Mouse (Mus musculus): ENCODE results near the gene Avil. TPM values are rescaled to one million over a fixed set of nuclear protein-coding genes. Genes with fewer than 3 reads are reported as not detected.
A peak's percentile ranks its signal among the peaks of the same experiment; 100 is the strongest.

Avil gene
- polyA plus RNA-seq, 1 experiment from 2014 or later, result 22.4 TPM

- WGBS, result 83% methylated on average over 5 of the region's 5 CpGs
- Histone ChIP-seq H3K4me2 (peak overlapping the region; percentile 89), H3K27me3 (replicated peaks) (no peaks in the 10 kb centered on the region), H3K27ac (replicated peaks) (peak overlapping the region; percentile 81), H3K9me3 (replicated peaks) (no peaks in the 10 kb centered on the region), H3K36me3 (peaks cover 34% of the 10 kb centered on the region), H3K4me1 (peaks cover 56% of the 10 kb centered on the region), H3K9ac (replicated peaks) (no peak overlapping the region), H3K4me3 (replicated peaks) (no peak overlapping the region)
- ATAC-seq (ENCODE audit: low FRiP score), result no peak
These were observed 62.0 kb downstream of the Avil start for GRCm38 (mm10) chr10:127062503-127062902.

- WGBS, result under 1% methylated on average over 46 of the region's 46 CpGs
- Histone ChIP-seq H3K4me2 (peak within 1 kb of the TSS; percentile 89), H3K9ac (replicated peaks) (peak within 1 kb of the TSS; percentile 87), H3K4me1 (peaks cover 54% of the 10 kb centered on the region), H3K9me3 (replicated peaks) (no peaks in the 10 kb centered on the region), H3K36me3 (peaks cover 37% of the 10 kb centered on the region), H3K27me3 (replicated peaks) (no peaks in the 10 kb centered on the region), H3K27ac (replicated peaks) (peak within 1 kb of the TSS; percentile 93), H3K4me3 (replicated peaks) (peak within 1 kb of the TSS; percentile 80)
- ATAC-seq (ENCODE audit: low FRiP score), result peak; percentile 92
These were observed 62.8 kb downstream of the Avil start, which contains the start of gene Cdk4 for GRCm38 (mm10) chr10:127063239-127063872. TSS of gene Cdk4 (plus strand) at chr10:127063534.

GRCm38 (mm10) chr10:127063913-127064870 is 63.7 kb downstream of the Avil start:
- Histone ChIP-seq H3K4me1 (peaks cover 56% of the 10 kb centered on the region), H3K36me3 (peaks cover 44% of the 10 kb centered on the region), H3K27ac (replicated peaks) (peak overlapping the region; percentile 93), H3K27me3 (replicated peaks) (no peaks in the 10 kb centered on the region), H3K4me2 (peak overlapping the region; percentile 89), H3K4me3 (replicated peaks) (peak overlapping the region; percentile 80), H3K9me3 (replicated peaks) (no peaks in the 10 kb centered on the region), H3K9ac (replicated peaks) (peak overlapping the region; percentile 87)
- no peak for ATAC-seq (ENCODE audit: low FRiP score)
- 13% methylated on average over 36 of the region's 37 CpGs for WGBS

GRCm38 (mm10) chr10:127065981-127066380 is 65.5 kb downstream of the Avil start:
- Histone ChIP-seq H3K4me1 (peaks cover 58% of the 10 kb centered on the region), H3K36me3 (peaks cover 44% of the 10 kb centered on the region), H3K9me3 (replicated peaks) (no peaks in the 10 kb centered on the region), H3K4me2 (no peak overlapping the region), H3K27me3 (replicated peaks) (no peaks in the 10 kb centered on the region), H3K27ac (replicated peaks) (no peak overlapping the region), H3K4me3 (replicated peaks) (no peak overlapping the region), H3K9ac (replicated peaks) (no peak overlapping the region)
- ATAC-seq (ENCODE audit: low FRiP score), result no peak
- WGBS, result 91% methylated on average over 9 of the region's 9 CpGs

- no peaks in the 10 kb centered on the region for H3K27me3 ChIP-seq (replicated peaks)
- no peak overlapping the region for H3K4me2 ChIP-seq
- H3K9me3 ChIP-seq (replicated peaks), result no peaks in the 10 kb centered on the region
- peaks cover 44% of the 10 kb centered on the region for H3K36me3 ChIP-seq
- ATAC-seq (ENCODE audit: low FRiP score), result no peak
- H3K4me3 ChIP-seq (replicated peaks), result no peak overlapping the region
- H3K4me1 ChIP-seq, result peaks cover 57% of the 10 kb centered on the region
- no peak overlapping the region for H3K27ac ChIP-seq (replicated peaks)
- WGBS, result 96% methylated on average over 14 of the region's 14 CpGs
- H3K9ac ChIP-seq (replicated peaks), result no peak overlapping the region
These were observed 66.1 kb downstream of the Avil start for GRCm38 (mm10) chr10:127066519-127067018.

- WGBS, result 84% methylated on average over 9 of the region's 9 CpGs
- H3K27ac ChIP-seq (replicated peaks), result peak overlapping the region; percentile 97; the same call in 1 of the 2 replicates
- H3K36me3 ChIP-seq, result peaks cover 44% of the 10 kb centered on the region
- H3K9me3 ChIP-seq (replicated peaks), result no peaks in the 10 kb centered on the region
- H3K4me3 ChIP-seq (replicated peaks), result peak overlapping the region; percentile 68
- H3K4me2 ChIP-seq, result peak overlapping the region; percentile 91
- H3K27me3 ChIP-seq (replicated peaks), result no peaks in the 10 kb centered on the region
- peaks cover 48% of the 10 kb centered on the region for H3K4me1 ChIP-seq
- peak overlapping the region; percentile 62 for H3K9ac ChIP-seq (replicated peaks)
- no peak for ATAC-seq (ENCODE audit: low FRiP score)
These were observed 68.0 kb downstream of the Avil start for GRCm38 (mm10) chr10:127068360-127069038.

GRCm38 (mm10) chr10:127069281-127070189 is 69.0 kb downstream of the Avil start:
- peaks cover 44% of the 10 kb centered on the region for H3K4me1 ChIP-seq
- peak overlapping the region; percentile 68 for H3K4me3 ChIP-seq (replicated peaks)
- 8% methylated on average over 30 of the region's 30 CpGs for WGBS
- H3K27ac ChIP-seq (replicated peaks), result peak overlapping the region; percentile 97
- peak overlapping the region; percentile 62 for H3K9ac ChIP-seq (replicated peaks)
- H3K36me3 ChIP-seq, result peaks cover 44% of the 10 kb centered on the region
- peak overlapping the region; percentile 91 for H3K4me2 ChIP-seq
- ATAC-seq (ENCODE audit: low FRiP score), result peak; percentile 88
- H3K27me3 ChIP-seq (replicated peaks), result no peaks in the 10 kb centered on the region
- no peaks in the 10 kb centered on the region for H3K9me3 ChIP-seq (replicated peaks)

MicroRNA genes within 50 kb of the gene (microRNA counts, 519-probe panel; counts per million panel counts)
- 2,316 counts per million, percentile 51 among the panel's probes with 10 or more counts for microRNA mmu-miR-26a
- not detected for microRNA mmu-miR-546

Small RNA genes lying within 50 kb of the gene (microRNA-seq; reads per million reads assigned to microRNA genes)
- gene Mir26a-2, result 12.8 reads per million, percentile 28 among the genes with 10 or more reads in this experiment
- not detected for gene Mir546

Other genes starting within 250 kb of the Avil start
- gene Atp23, start 99.4 kb upstream of the Avil start, polyA plus RNA-seq (2015; fragmentation: Nextera tagmentation; extraction: Ambion mirVana), result 15.0 and 18.2 TPM in 2 replicates
- gene Ctdsp2, start 22.0 kb upstream of the Avil start, polyA plus RNA-seq (2015; fragmentation: Nextera tagmentation; extraction: Ambion mirVana), result 15.7 and 25.4 TPM in 2 replicates
- 66.6 and 71.0 TPM in 2 replicates for gene Tsfm, start 30.1 kb downstream of the Avil start, polyA plus RNA-seq (2015; fragmentation: Nextera tagmentation; extraction: Ambion mirVana)
- 24.3 and 29.6 TPM in 2 replicates for gene Mettl1, start 40.7 kb downstream of the Avil start, polyA plus RNA-seq (2015; fragmentation: Nextera tagmentation; extraction: Ambion mirVana)
- gene Eef1akmt3, start 40.8 kb downstream of the Avil start, polyA plus RNA-seq (2015; fragmentation: Nextera tagmentation; extraction: Ambion mirVana), result 0.27 and 0.51 TPM in 2 replicates
- gene Cyp27b1, start 47.5 kb downstream of the Avil start, polyA plus RNA-seq (2015; fragmentation: Nextera tagmentation; extraction: Ambion mirVana), result 0.11 and 0.14 TPM in 2 replicates
- 5.9 and 7.4 TPM in 2 replicates for gene March9, start 59.5 kb downstream of the Avil start, polyA plus RNA-seq (2015; fragmentation: Nextera tagmentation; extraction: Ambion mirVana)
- gene Cdk4, start 62.8 kb downstream of the Avil start, polyA plus RNA-seq (2015; fragmentation: Nextera tagmentation; extraction: Ambion mirVana), result 551 and 796 TPM in 2 replicates
- gene Tspan31, start 69.6 kb downstream of the Avil start, polyA plus RNA-seq (2015; fragmentation: Nextera tagmentation; extraction: Ambion mirVana), result 108 and 123 TPM in 2 replicates
- gene Agap2, start 74.6 kb downstream of the Avil start, polyA plus RNA-seq (2015; fragmentation: Nextera tagmentation; extraction: Ambion mirVana), result 4.6 and 5.3 TPM in 2 replicates
- 127 and 130 TPM in 2 replicates for gene Os9, start 120.4 kb downstream of the Avil start, polyA plus RNA-seq (2015; fragmentation: Nextera tagmentation; extraction: Ambion mirVana)
- 69.5 and 70.4 TPM in 2 replicates for gene B4galnt1, start 164.5 kb downstream of the Avil start, polyA plus RNA-seq (2015; fragmentation: Nextera tagmentation; extraction: Ambion mirVana)
- 1.0 TPM in 2 replicates for gene Slc26a10, start 179.9 kb downstream of the Avil start, polyA plus RNA-seq (2015; fragmentation: Nextera tagmentation; extraction: Ambion mirVana)
- gene Arhgef25, start 189.4 kb downstream of the Avil start, polyA plus RNA-seq (2015; fragmentation: Nextera tagmentation; extraction: Ambion mirVana), result 32.7 and 34.9 TPM in 2 replicates
- 211 and 245 TPM in 2 replicates for gene Dtx3, start 195.0 kb downstream of the Avil start, polyA plus RNA-seq (2015; fragmentation: Nextera tagmentation; extraction: Ambion mirVana)
- gene Pip4k2c, start 210.9 kb downstream of the Avil start, polyA plus RNA-seq (2015; fragmentation: Nextera tagmentation; extraction: Ambion mirVana), result 19.8 and 23.0 TPM in 2 replicates